Mouse (Mus musculus) kidney, embryonic 14.5 days (tissue): ENCODE data around the gene Scnn1a. TPM values are rescaled to one million over a fixed set of nuclear protein-coding genes. Genes with fewer than 3 reads are reported as not detected.

Source experiments
- ATAC-seq: fragments of 200-750 bp; cut with Nextera tagmentation; 2 replicates; pipeline ENCODE4 v1.8.0; 2017; ENCODE audit warnings: moderate number of reproducible peaks, mild to moderate bottlenecking, moderate TSS enrichment, moderate library complexity; ENCODE audit not compliant: low FRiP score, low TSS enrichment
- H3K27ac ChIP-seq: fragments of 300-500 bp; sonication (generic); 2 replicates; pipeline ENCODE4 v1.5.1; 2014; ENCODE audit warnings: low read depth, mild to moderate bottlenecking, low read length, moderate library complexity, mixed read lengths
- H3K27me3 ChIP-seq: fragments of 300-500 bp; sonication (generic); 2 replicates; pipeline ENCODE4 v1.6.1; 2014; ENCODE audit warnings: mild to moderate bottlenecking, low read length; ENCODE audit not compliant: control insufficient read depth, insufficient read depth
- H3K36me3 ChIP-seq: fragments of 300-500 bp; sonication (generic); 2 replicates; pipeline ENCODE4 v1.6.1; 2014; ENCODE audit warnings: low read length, mixed read lengths; ENCODE audit not compliant: control insufficient read depth, insufficient read depth
- H3K4me1 ChIP-seq: fragments of 300-500 bp; sonication (generic); 2 replicates; pipeline ENCODE4 v1.6.1; 2014; ENCODE audit warnings: low read length, mixed read lengths; ENCODE audit not compliant: control insufficient read depth, insufficient read depth
- H3K4me2 ChIP-seq: fragments of 300-500 bp; sonication (generic); replicated peaks from 2 replicates; pipeline ENCODE4 v1.6.1; 2014; ENCODE audit warnings: low read depth, mild to moderate bottlenecking, low read length
- H3K4me3 ChIP-seq: fragments of 300-500 bp; sonication (generic); 2 replicates; pipeline ENCODE4 v1.5.1; 2014; ENCODE audit warnings: mild to moderate bottlenecking, low read length
- H3K9ac ChIP-seq: fragments of 300-500 bp; sonication (generic); 2 replicates; pipeline ENCODE4 v1.6.1; 2014; ENCODE audit warnings: low read depth, mild to moderate bottlenecking, low read length, moderate library complexity
- H3K9me3 ChIP-seq: fragments of 300-500 bp; sonication (generic); 2 replicates; pipeline ENCODE4 v1.6.1; 2016; ENCODE audit warnings: low read length; ENCODE audit not compliant: control insufficient read depth
- WGBS: fragments of 180-500 bp; shearing (Covaris S2); extraction: QIAGEN DNeasy Blood & Tissue Kit; methylation state at CpG from one replicate; pipeline ENCODE4 v1.1.7; 2014; 5-methylcytosine and 5-hydroxymethylcytosine counted together
- polyA plus RNA-seq: library from polyadenylated mRNA; unstranded; fragments of >200 nt; fragmentation: Nextera tagmentation; extraction: Ambion mirVana; gene quantifications from 2 replicates; pipeline ENCODE4 v1.2.1, GENCODE M21; 2014

The Scnn1a gene
- polyA plus RNA-seq, 1 experiment from 2014 or later, result 3.3 TPM

GRCm38 (mm10) chr6:125385066-125385974 is 64.9 kb downstream of the Scnn1a start:
- WGBS, result 61% methylated on average over 11 of the region's 11 CpGs
- Histone ChIP-seq H3K27ac (no peak overlapping the region), H3K4me1 (peaks cover 5% of the 10 kb centered on the region)

GRCm38 (mm10) chr6:125386080-125386479 is 65.6 kb downstream of the Scnn1a start:
- H3K27ac ChIP-seq, result no peak overlapping the region
- ATAC-seq, result no peak
- H3K9me3 ChIP-seq, result no peaks in the 10 kb centered on the region
- no peak overlapping the region for H3K9ac ChIP-seq
- H3K4me2 ChIP-seq, result no peak overlapping the region
- H3K36me3 ChIP-seq, result no peaks in the 10 kb centered on the region
- H3K4me3 ChIP-seq, result no peak overlapping the region
- H3K27me3 ChIP-seq, result peaks cover 2% of the 10 kb centered on the region; the same call in 1 of the 2 replicates
- no peaks in the 10 kb centered on the region; the same call in 1 of the 2 replicates for H3K4me1 ChIP-seq
- WGBS, result 47% methylated on average over 6 of the region's 6 CpGs

More at GRCm38 (mm10) chr6:125385066-125385974, 64.9 kb downstream of the Scnn1a start:
- no peak overlapping the region for H3K4me2 ChIP-seq
- no peaks in the 10 kb centered on the region for H3K9me3 ChIP-seq
- peaks cover 9% of the 10 kb centered on the region for H3K27me3 ChIP-seq
- no peak overlapping the region for H3K4me3 ChIP-seq
- H3K36me3 ChIP-seq, result no peaks in the 10 kb centered on the region
- H3K9ac ChIP-seq, result no peak overlapping the region
- no peak for ATAC-seq

- H3K9me3 ChIP-seq, result no peaks in the 10 kb centered on the region
- WGBS, result 87% methylated on average over 5 of the region's 5 CpGs
Measured at GRCm38 (mm10) chr6:125389853-125390252, 69.4 kb downstream of the Scnn1a start.

More at GRCm38 (mm10) chr6:125389853-125390252, 69.4 kb downstream of the Scnn1a start:
- H3K27me3 ChIP-seq, result no peaks in the 10 kb centered on the region
- no peak overlapping the region for H3K4me3 ChIP-seq
- no peak overlapping the region for H3K4me2 ChIP-seq
- H3K27ac ChIP-seq, result no peak overlapping the region
- no peaks in the 10 kb centered on the region for H3K36me3 ChIP-seq
- no peaks in the 10 kb centered on the region for H3K4me1 ChIP-seq
- no peak overlapping the region for H3K9ac ChIP-seq
- ATAC-seq, result no peak

Other genes with a start within 250 kb of the Scnn1a start
- 72.1 and 106 TPM in 2 replicates for gene Chd4, start 224.7 kb upstream of the Scnn1a start, polyA plus RNA-seq
- 58.2 and 67.2 TPM in 2 replicates for gene Nop2, start 188.8 kb upstream of the Scnn1a start, polyA plus RNA-seq
- 7.0 and 7.4 TPM in 2 replicates for gene Iffo1, start 175.4 kb upstream of the Scnn1a start, polyA plus RNA-seq
- 2,196 and 2,293 TPM in 2 replicates for gene Gapdh, start 154.2 kb upstream of the Scnn1a start, polyA plus RNA-seq
- gene Ncapd2, start 129.0 kb upstream of the Scnn1a start, polyA plus RNA-seq, result 99.6 and 150 TPM in 2 replicates
- gene Mrpl51, start 128.9 kb upstream of the Scnn1a start, polyA plus RNA-seq, result 203 and 238 TPM in 2 replicates
- gene Vamp1, start 105.1 kb upstream of the Scnn1a start, polyA plus RNA-seq, result 2.0 and 3.5 TPM in 2 replicates
- 2.0 and 4.5 TPM in 2 replicates for gene Tapbpl, start 88.8 kb upstream of the Scnn1a start, polyA plus RNA-seq
- 1.5 and 2.0 TPM in 2 replicates for gene Cd27, start 83.6 kb upstream of the Scnn1a start, polyA plus RNA-seq
- 0.29 TPM in 1 of 2 replicates, not detected in the other for gene Tuba3a, start 34.6 kb upstream of the Scnn1a start, polyA plus RNA-seq
- 54.0 and 54.3 TPM in 2 replicates for gene Ltbr, start 6.8 kb upstream of the Scnn1a start, polyA plus RNA-seq
- gene Tnfrsf1a, start 28.7 kb downstream of the Scnn1a start, polyA plus RNA-seq, result 67.1 and 69.3 TPM in 2 replicates
- 3.8 and 6.1 TPM in 2 replicates for gene Plekhg6, start 60.1 kb downstream of the Scnn1a start, polyA plus RNA-seq
- 116 and 118 TPM in 2 replicates for gene Cd9, start 174.1 kb downstream of the Scnn1a start, polyA plus RNA-seq
- 2.4 and 5.2 TPM in 2 replicates for gene Vwf, start 226.1 kb downstream of the Scnn1a start, polyA plus RNA-seq